Mouse (Mus musculus) heart, postnatal 0 days (tissue): Measurements from ENCODE around the gene Rpl10. TPM values are rescaled to one million over a fixed set of nuclear protein-coding genes. Genes with fewer than 3 reads are reported as not detected.
A peak's percentile ranks its signal among the peaks of the same experiment; 100 is the strongest.

Experiments
- ATAC-seq: fragments of 200-750 bp; cut with Nextera tagmentation; 2 replicates; pipeline ENCODE4 v1.8.0; 2017; ENCODE audit warnings: low read depth, moderate number of reproducible peaks, moderate library complexity; ENCODE audit not compliant: insufficient read depth
- DNase-seq: peaks from one replicate; pipeline ENCODE4 v3.0.0-alpha.2; 2016; ENCODE audit warnings: low spot score
- H3K27ac ChIP-seq: fragments of 300-500 bp; sonication (generic); 2 replicates; pipeline ENCODE4 v1.5.1; 2014; ENCODE audit warnings: low read depth, mild to moderate bottlenecking
- H3K27me3 ChIP-seq: fragments of 300-500 bp; sonication (generic); 2 replicates; pipeline ENCODE4 v1.6.1; 2014; ENCODE audit warnings: low read length, mixed read lengths; ENCODE audit not compliant: control insufficient read depth, insufficient read depth
- H3K36me3 ChIP-seq: fragments of 300-500 bp; sonication (generic); replicated peaks from 2 replicates; pipeline ENCODE4 v1.6.1; 2014; ENCODE audit warnings: low read length, mixed read lengths; ENCODE audit not compliant: control insufficient read depth, insufficient read depth
- H3K4me1 ChIP-seq: fragments of 300-500 bp; sonication (generic); 2 replicates; pipeline ENCODE4 v1.6.1; 2014; ENCODE audit warnings: antibody characterized with exemption; ENCODE audit not compliant: control insufficient read depth, insufficient read depth
- H3K4me2 ChIP-seq: fragments of 300-500 bp; sonication (generic); 2 replicates; pipeline ENCODE4 v1.6.1; 2014; ENCODE audit warnings: low read depth, mild to moderate bottlenecking, low read length, moderate library complexity
- H3K4me3 ChIP-seq: fragments of 300-500 bp; sonication (generic); 2 replicates; pipeline ENCODE4 v1.5.1; 2014; ENCODE audit warnings: low read depth, low read length
- H3K9ac ChIP-seq: fragments of 300-500 bp; sonication (generic); replicated peaks from 2 replicates; pipeline ENCODE4 v1.6.1; 2014; ENCODE audit warnings: low read depth, low read length, mixed read lengths
- H3K9me3 ChIP-seq: fragments of 300-500 bp; sonication (generic); replicated peaks from 2 replicates; pipeline ENCODE4 v1.6.1; 2016; ENCODE audit warnings: low read length; ENCODE audit not compliant: control insufficient read depth
- CTCF ChIP-seq: IDR thresholded peaks from 2 replicates; pipeline ENCODE4 v1.5.1; 2016; ENCODE audit warnings: antibody characterized with exemption, control low read depth, low read depth
- EP300 ChIP-seq: IDR thresholded peaks from 2 replicates; pipeline ENCODE4 v1.6.1; 2016; ENCODE audit warnings: antibody characterized with exemption, low read depth
- WGBS: fragments of 180-500 bp; shearing (Covaris S2); extraction: QIAGEN DNeasy Blood & Tissue Kit; methylation state at CpG from one replicate; pipeline ENCODE4 v1.1.7; 2014; 5-methylcytosine and 5-hydroxymethylcytosine counted together
- polyA plus RNA-seq: library from polyadenylated mRNA; unstranded; fragments of >200 nt; fragmentation: Nextera tagmentation; extraction: Ambion mirVana; gene quantifications from 2 replicates; pipeline ENCODE4 v1.2.1, GENCODE M21; 2015
- total RNA-seq: library from RNA; depleted of rRNA; stranded (reverse); fragments of >200 nt; gene quantifications from 2 replicates; pipeline ENCODE4 v1.2.3, GENCODE M21; 2014; ENCODE audit warnings: low replicate concordance

Gene Rpl10
- total and polyA plus RNA-seq, 2 experiments from 2014 or later, result 410 to 2,184 TPM

DNA sequence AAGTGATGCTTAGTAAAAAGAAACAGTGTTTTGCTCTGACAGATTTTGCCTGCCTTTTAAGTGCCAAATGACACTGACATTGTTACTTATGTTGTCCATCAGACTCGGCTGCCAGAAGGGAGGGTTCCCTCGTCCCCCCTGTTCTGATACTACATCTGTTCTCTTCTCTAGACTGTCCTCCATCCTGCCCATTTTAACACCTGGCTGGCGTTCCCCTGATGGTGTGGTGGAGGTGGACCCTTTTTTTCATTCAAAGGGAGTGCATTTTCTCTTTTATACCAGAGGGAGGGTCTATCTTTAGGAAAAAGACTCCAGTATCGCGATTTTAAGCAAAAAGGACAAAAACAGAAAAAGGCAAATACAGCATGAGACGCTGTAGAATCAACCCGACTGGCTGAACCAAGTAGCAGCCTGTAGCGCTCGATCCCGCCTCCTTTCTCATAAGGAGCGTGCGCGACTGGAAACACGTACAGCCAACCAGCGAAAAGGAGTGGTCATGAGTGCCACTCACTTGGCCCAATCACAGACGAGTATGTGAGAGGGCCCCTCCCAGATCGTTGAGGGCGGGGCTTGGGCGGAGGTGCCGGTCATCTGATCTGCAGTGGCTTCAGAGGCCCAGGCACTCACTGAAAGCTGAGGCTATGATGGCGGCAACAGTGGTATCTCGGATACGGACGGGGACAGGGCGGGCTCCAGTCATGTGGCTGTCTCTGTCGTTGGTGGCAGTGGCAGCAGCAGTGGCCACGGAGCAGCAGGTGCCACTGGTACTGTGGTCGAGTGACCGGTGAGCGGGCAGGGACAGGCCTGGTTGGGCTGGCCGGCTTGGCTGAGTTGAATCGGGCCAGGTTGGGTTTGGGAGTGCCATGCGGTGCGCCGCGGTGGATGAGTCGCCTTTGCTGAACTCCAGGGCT, 26.2 kb downstream of the Rpl10 start, which contains the start of gene Atp6ap1:
Atp6ap1 (plus strand) TSS at position 560 of the 911 bp plus-strand sequence.
- 9% methylated on average over 37 of the region's 37 CpGs for WGBS
- DNase-seq (peak; percentile 85), ATAC-seq (peak; percentile 98)
- Histone ChIP-seq H3K27ac (peak within 1 kb of the TSS; percentile 75), H3K27me3 (no peaks in the 10 kb centered on the region), H3K4me3 (peak within 1 kb of the TSS; percentile 70), H3K36me3 (peaks cover 16% of the 10 kb centered on the region), H3K9me3 (no peaks in the 10 kb centered on the region), H3K4me2 (peak within 1 kb of the TSS; percentile 69), H3K4me1 (no peaks in the 10 kb centered on the region), H3K9ac (peak within 1 kb of the TSS; percentile 72)
- TF ChIP-seq CTCF (no peak), EP300 (no peak)

DNA sequence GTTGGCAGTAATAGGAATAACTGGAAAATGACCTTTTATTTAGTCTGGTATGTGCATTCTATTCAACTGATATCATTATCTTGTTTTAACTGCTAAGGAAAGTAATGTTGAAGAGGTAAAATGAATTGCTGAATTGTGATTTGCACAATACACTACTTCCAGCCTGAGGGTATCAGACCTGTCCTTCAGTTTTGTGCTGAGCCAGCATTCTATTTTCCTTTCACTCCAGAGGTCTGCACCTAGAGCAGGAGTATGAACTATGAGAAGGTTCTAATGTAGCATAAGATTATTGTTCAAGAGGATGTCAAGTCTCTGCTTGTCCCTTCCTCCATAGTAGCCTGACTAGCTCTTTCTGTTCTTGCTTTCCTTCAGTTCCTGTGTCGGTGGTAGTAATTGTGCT, 27.7 kb downstream of the Rpl10 start:
- WGBS, result 78% methylated on average over 1 of the region's 1 CpGs
- DNase-seq (no peak), ATAC-seq (no peak)
- Histone ChIP-seq H3K4me1 (no peaks in the 10 kb centered on the region), H3K4me3 (no peak overlapping the region), H3K4me2 (no peak overlapping the region), H3K27me3 (no peaks in the 10 kb centered on the region), H3K9me3 (no peaks in the 10 kb centered on the region), H3K27ac (no peak overlapping the region), H3K9ac (no peak overlapping the region), H3K36me3 (peaks cover 26% of the 10 kb centered on the region)
- TF ChIP-seq CTCF (no peak), EP300 (no peak)

DNA sequence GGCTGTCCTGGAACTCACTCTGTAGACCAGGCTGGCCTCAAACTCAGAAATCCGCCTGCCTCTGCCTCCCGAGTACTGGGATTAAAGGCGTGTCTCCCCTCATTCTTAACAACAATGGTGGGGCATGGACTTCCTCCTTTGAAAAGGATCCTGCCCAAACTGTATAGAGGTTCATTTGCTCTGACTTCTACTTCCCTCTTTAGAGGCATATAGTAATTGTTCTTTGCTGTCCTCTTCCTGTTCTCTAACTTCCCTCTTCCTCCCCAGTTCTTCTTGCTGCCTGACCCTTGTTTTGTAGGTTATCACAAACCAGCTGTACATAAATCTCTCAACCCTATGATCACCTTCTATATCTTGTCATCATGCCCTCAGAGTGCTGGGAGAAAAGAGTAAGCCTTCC, 29.1 kb downstream of the Rpl10 start:
- Histone ChIP-seq H3K4me1 (no peaks in the 10 kb centered on the region), H3K4me2 (no peak overlapping the region), H3K9me3 (no peaks in the 10 kb centered on the region), H3K27ac (no peak overlapping the region), H3K9ac (no peak overlapping the region), H3K4me3 (no peak overlapping the region), H3K36me3 (peaks cover 26% of the 10 kb centered on the region), H3K27me3 (no peaks in the 10 kb centered on the region)
- TF ChIP-seq EP300 (no peak), CTCF (no peak)
- WGBS, result 62% methylated on average over 3 of the region's 3 CpGs
- no peak for ATAC-seq
- DNase-seq, result no peak

DNA sequence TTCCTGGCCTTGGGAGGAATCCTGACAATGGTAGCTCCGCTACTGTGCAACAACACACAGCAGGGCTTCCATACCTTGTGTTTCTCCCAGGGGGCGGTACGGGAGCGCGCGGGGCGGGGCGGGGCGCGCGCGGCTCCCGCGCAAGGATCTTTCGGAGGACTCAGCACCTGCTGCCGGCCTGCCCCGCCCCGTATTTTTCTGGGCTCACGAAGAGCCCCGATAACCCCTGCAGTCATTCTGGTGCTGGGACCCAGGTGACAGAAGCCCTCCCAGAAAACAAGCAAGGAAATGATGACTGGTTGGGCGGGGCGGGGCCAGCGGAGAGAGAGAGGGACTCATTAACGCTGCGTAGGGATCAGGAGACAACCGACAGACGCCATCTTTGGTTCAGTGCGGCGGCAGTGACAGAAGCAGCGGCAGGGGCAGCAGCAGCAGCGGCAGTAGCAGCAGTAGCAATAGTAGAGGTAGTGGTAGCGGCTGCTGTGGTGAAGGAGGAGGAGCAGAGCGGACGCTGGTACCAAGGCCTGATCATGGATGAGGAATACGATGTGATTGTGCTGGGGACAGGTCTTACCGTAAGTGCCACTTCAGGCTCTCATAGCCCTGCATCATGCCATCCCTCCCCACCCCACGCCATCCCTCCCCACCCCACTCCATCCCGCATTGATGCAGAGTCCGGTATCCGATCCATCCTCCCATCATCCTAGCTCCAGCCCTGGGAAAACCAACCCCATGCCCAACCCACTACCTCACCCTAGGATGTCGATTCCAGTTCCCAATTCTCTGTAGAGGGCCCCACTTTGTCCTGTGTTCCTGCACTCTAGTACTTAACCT, 34.5 kb downstream of the Rpl10 start, which contains the start of gene Gdi1:
Gdi1 (plus strand) TSS at position 132 of the 834 bp plus-strand sequence.
- peak; percentile 88 for ATAC-seq

More for the DNA sequence above, 34.5 kb downstream of the Rpl10 start, which contains the start of gene Gdi1:
- H3K4me2 ChIP-seq, result peak within 1 kb of the TSS; percentile 73
- H3K4me1 ChIP-seq, result no peaks in the 10 kb centered on the region
- peak within 1 kb of the TSS; percentile 96 for H3K27ac ChIP-seq
- peak; percentile 34 for TF ChIP-seq CTCF
- no peak for TF ChIP-seq EP300
- peak within 1 kb of the TSS; percentile 66 for H3K4me3 ChIP-seq
- H3K36me3 ChIP-seq, result peaks cover 54% of the 10 kb centered on the region
- WGBS, result 14% methylated on average over 41 of the region's 41 CpGs
- DNase-seq, result peak; percentile 61
- H3K9me3 ChIP-seq, result no peaks in the 10 kb centered on the region
- H3K9ac ChIP-seq, result peak within 1 kb of the TSS; percentile 74
- H3K27me3 ChIP-seq, result no peaks in the 10 kb centered on the region
